Mouse (Mus musculus) heart, adult 8-10 months (tissue): ENCODE measurements around the gene Olfr1132. TPM values are rescaled to one million over a fixed set of nuclear protein-coding genes. Genes with fewer than 3 reads are reported as not detected.
"Not testable (repeated sequence)": the region's sequence is repeated elsewhere in the genome, so short reads cannot be mapped to it uniquely, and the experiment has no call there.

Experiments used
- DNase-seq: peaks from one replicate; pipeline ENCODE4 v3.0.0; 2022; ENCODE audit warnings: low spot score
- total RNA-seq, 4 experiments: library from RNA; stranded (reverse); gene quantifications; 2 replicates each; pipeline ENCODE4 v1.2.4; 2022

Olfr1132 gene
- not detected for total RNA-seq

- no peak for DNase-seq
Observed at GRCm38 (mm10) chr2:87637435-87637834, at the start of gene Olfr1132. Olfr1132 (minus strand) TSS chr2:87637535.

GRCm38 (mm10) chr2:87673564-87673963 lies 36.2 kb upstream of the Olfr1132 start, which contains the start of gene Olfr1135:
Olfr1135 (minus strand) TSS chr2:87673664.
- no peak for DNase-seq

DNA sequence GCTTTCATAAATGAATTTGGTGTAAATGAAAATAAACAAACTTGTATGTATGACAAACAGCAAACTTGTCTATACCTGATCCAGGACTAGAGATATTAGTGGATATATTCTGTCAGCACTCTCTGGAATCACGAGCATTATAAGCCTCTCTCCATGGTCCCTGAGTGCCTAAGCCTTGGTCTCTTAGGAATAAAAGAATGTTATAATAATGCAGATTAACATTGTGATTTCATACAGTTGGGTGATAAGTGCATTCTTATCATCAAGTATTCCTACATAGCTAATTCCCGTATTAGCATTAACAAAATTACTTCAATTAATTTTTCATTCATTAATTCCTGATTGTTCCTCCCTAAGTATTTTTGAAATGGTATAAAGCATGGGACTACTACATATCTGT lies 21.0 kb upstream of the Olfr1132 start, which contains the start of gene Olfr1134:
TSS of gene Olfr1134 (minus strand) at position 101 of the 400 bp plus-strand sequence.
- no peak for DNase-seq

DNA sequence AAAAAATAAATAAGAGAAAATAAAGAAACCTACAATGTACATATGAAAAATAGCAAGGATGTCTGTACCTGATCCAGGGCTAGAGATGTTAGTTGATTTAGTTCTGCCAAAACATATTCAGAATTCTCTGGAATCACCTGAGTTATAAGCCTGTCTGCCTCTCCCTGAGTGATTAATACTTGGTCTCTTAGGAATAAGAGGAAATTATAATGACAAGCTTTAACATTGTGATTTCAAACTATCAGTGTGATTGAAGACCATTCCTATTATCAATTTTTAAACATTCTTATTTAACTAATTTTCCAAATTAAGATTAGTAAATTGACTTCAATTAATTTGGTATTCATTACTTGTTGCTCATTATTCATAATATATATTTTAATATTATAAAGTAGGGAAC lies 9.9 kb upstream of the Olfr1132 start, which contains the start of gene Olfr1133:
TSS of gene Olfr1133 (minus strand) at position 101 of the 400 bp plus-strand sequence.
- DNase-seq, result no peak

- no peak for DNase-seq
Observed at GRCm38 (mm10) chr2:87642441-87642840, 5.1 kb upstream of the Olfr1132 start.

- no peak for DNase-seq
Observed at GRCm38 (mm10) chr2:87626804-87627203, 10.5 kb downstream of the Olfr1132 start, which contains the start of gene Olfr1131. Olfr1131 (plus strand) TSS chr2:87627104.

GRCm38 (mm10) chr2:87605912-87606311 lies 31.4 kb downstream of the Olfr1132 start, which contains the start of gene Olfr1130:
Olfr1130 (plus strand) TSS chr2:87606212.
- DNase-seq, result not testable (repeated sequence)

Other genes starting within 250 kb of the Olfr1132 start
- gene Olfr1123, start 220.9 kb downstream of the Olfr1132 start, total RNA-seq, result not detected
- gene Olfr1124, start 207.3 kb downstream of the Olfr1132 start, total RNA-seq, result not detected
- not detected for gene Olfr1126, start 183.6 kb downstream of the Olfr1132 start, total RNA-seq
- gene Pramel7, start 140.4 kb downstream of the Olfr1132 start, total RNA-seq, result not detected
- not detected for gene Pramel6, start 131.0 kb downstream of the Olfr1132 start, total RNA-seq
- not detected for gene Olfr153, start 105.7 kb downstream of the Olfr1132 start, total RNA-seq
- not detected for gene Olfr1128, start 92.0 kb downstream of the Olfr1132 start, total RNA-seq
- gene Olfr1129, start 63.6 kb downstream of the Olfr1132 start, total RNA-seq, result not detected
- gene Olfr1130, start 31.3 kb downstream of the Olfr1132 start, total RNA-seq, result not detected
- gene Olfr1131, start 10.4 kb downstream of the Olfr1132 start, total RNA-seq, result not detected
- not detected for gene Olfr1133, start 9.8 kb upstream of the Olfr1132 start, total RNA-seq
- not detected for gene Olfr1134, start 20.9 kb upstream of the Olfr1132 start, total RNA-seq
- not detected for gene Olfr1135, start 36.1 kb upstream of the Olfr1132 start, total RNA-seq
- gene Olfr1136, start 56.4 kb upstream of the Olfr1132 start, total RNA-seq, result not detected
- not detected for gene Olfr1137, start 75.6 kb upstream of the Olfr1132 start, total RNA-seq
- gene Olfr1138, start 102.4 kb upstream of the Olfr1132 start, total RNA-seq, result not detected
- not detected for gene Olfr1140, start 106.2 kb upstream of the Olfr1132 start, total RNA-seq
- not detected for gene Olfr1141, start 116.5 kb upstream of the Olfr1132 start, total RNA-seq
- not detected for gene Olfr152, start 141.9 kb upstream of the Olfr1132 start, total RNA-seq
- gene Olfr1143, start 163.1 kb upstream of the Olfr1132 start, total RNA-seq, result not detected
- not detected for gene Olfr1145, start 172.3 kb upstream of the Olfr1132 start, total RNA-seq
- not detected for gene Olfr1148, start 193.0 kb upstream of the Olfr1132 start, total RNA-seq
- gene Olfr1150-ps1, start 206.5 kb upstream of the Olfr1132 start, total RNA-seq, result not detected
- gene Olfr1151, start 218.3 kb upstream of the Olfr1132 start, total RNA-seq, result not detected
- gene Olfr1152, start 229.0 kb upstream of the Olfr1132 start, total RNA-seq, result not detected